Mouse (Mus musculus): ENCODE measurements around the gene Prok1. TPM values are rescaled to one million over a fixed set of nuclear protein-coding genes. Genes with fewer than 3 reads are reported as not detected.

Prok1 gene
- 0.01 and 0.03 TPM in 2 replicates for polyA plus RNA-seq (2012; rRNA removed)
- not detected in 2 replicates for polyA plus RNA-seq (2014; fragmentation: Nextera tagmentation; extraction: Ambion mirVana)

GRCm38 (mm10) chr3:107239607-107240006, at the start of gene Prok1:
Gene Prok1, minus strand, starts transcription at chr3:107239707.
- no peaks in the 10 kb centered on the region for H3K4me1 ChIP-seq (replicated peaks; ENCODE audit: control insufficient read depth in 2 of 2, insufficient read depth in 2 of 2, low read length in 1 of 2)
- H3K27me3 ChIP-seq (ENCODE audit: control insufficient read depth, insufficient read depth, low read length) = no peaks in the 10 kb centered on the region
- TF ChIP-seq CTCF (IDR thresholded peaks at IDR 0.05; ENCODE audit: low read depth) (no peak), EP300 (IDR thresholded peaks at IDR 0.05; ENCODE audit: low read depth) (no peak)
- no peak within 1 kb of the TSS for H3K4me3 ChIP-seq (ENCODE audit: insufficient read depth in 1 of 2, low read depth in 2 of 2, low read length in 2 of 2)
- no peaks in the 10 kb centered on the region for H3K36me3 ChIP-seq (replicated peaks; ENCODE audit: control insufficient read depth, insufficient read depth, low read depth)
- DNase-seq (ENCODE audit: low read depth in 3 of 3, low spot score in 3 of 3) = no peak
- WGBS (ENCODE audit: insufficient replicate concordance) = 74% methylated on average over 9 of the region's 9 CpGs
- no peak for ATAC-seq (ENCODE audit: insufficient read depth)
- no peak within 1 kb of the TSS for H3K4me2 ChIP-seq (ENCODE audit: low read depth)
- no peak within 1 kb of the TSS for H3K9ac ChIP-seq (replicated peaks)
- no peaks in the 10 kb centered on the region for H3K9me3 ChIP-seq (ENCODE audit: control insufficient read depth, low read length)
- no peak within 1 kb of the TSS for H3K27ac ChIP-seq

- no peaks in the 10 kb centered on the region for H3K4me1 ChIP-seq (replicated peaks; ENCODE audit: control insufficient read depth in 2 of 2, insufficient read depth in 2 of 2, low read length in 1 of 2)
- no peak overlapping the region for H3K9ac ChIP-seq (replicated peaks)
- no peak overlapping the region for H3K4me2 ChIP-seq (ENCODE audit: low read depth)
- H3K27ac ChIP-seq = no peak overlapping the region
- H3K4me3 ChIP-seq (ENCODE audit: insufficient read depth in 1 of 2, low read depth in 2 of 2, low read length in 2 of 2) = no peak overlapping the region
- no peak for TF ChIP-seq EP300 (IDR thresholded peaks at IDR 0.05; ENCODE audit: low read depth)
- TF ChIP-seq CTCF (IDR thresholded peaks at IDR 0.05; ENCODE audit: low read depth) = no peak
- H3K36me3 ChIP-seq (replicated peaks; ENCODE audit: control insufficient read depth, insufficient read depth, low read depth) = peaks cover 13% of the 10 kb centered on the region
- no peak for ATAC-seq (ENCODE audit: insufficient read depth)
- no peaks in the 10 kb centered on the region for H3K9me3 ChIP-seq (ENCODE audit: control insufficient read depth, low read length)
- no peaks in the 10 kb centered on the region for H3K27me3 ChIP-seq (ENCODE audit: control insufficient read depth, insufficient read depth, low read length)
- no peak for DNase-seq (ENCODE audit: low read depth in 3 of 3, low spot score in 3 of 3)
Observed at GRCm38 (mm10) chr3:107287346-107287745, 47.8 kb upstream of the Prok1 start.

GRCm38 (mm10) chr3:107286123-107286522, 46.6 kb upstream of the Prok1 start:
- no peak overlapping the region for H3K9ac ChIP-seq (replicated peaks)
- TF ChIP-seq CTCF (IDR thresholded peaks at IDR 0.05; ENCODE audit: low read depth) (no peak), EP300 (IDR thresholded peaks at IDR 0.05; ENCODE audit: low read depth) (no peak)
- H3K4me2 ChIP-seq (ENCODE audit: low read depth) = no peak overlapping the region
- H3K36me3 ChIP-seq (replicated peaks; ENCODE audit: control insufficient read depth, insufficient read depth, low read depth) = peaks cover 15% of the 10 kb centered on the region
- ATAC-seq (ENCODE audit: insufficient read depth) = no peak
- no peaks in the 10 kb centered on the region for H3K27me3 ChIP-seq (ENCODE audit: control insufficient read depth, insufficient read depth, low read length)
- 60% methylated on average over 2 of the region's 2 CpGs for WGBS (ENCODE audit: insufficient replicate concordance)
- no peak overlapping the region for H3K4me3 ChIP-seq (ENCODE audit: insufficient read depth in 1 of 2, low read depth in 2 of 2, low read length in 2 of 2)
- H3K9me3 ChIP-seq (ENCODE audit: control insufficient read depth, low read length) = no peaks in the 10 kb centered on the region
- DNase-seq (ENCODE audit: low read depth in 3 of 3, low spot score in 3 of 3) = no peak
- H3K27ac ChIP-seq = no peak overlapping the region
- no peaks in the 10 kb centered on the region for H3K4me1 ChIP-seq (replicated peaks; ENCODE audit: control insufficient read depth in 2 of 2, insufficient read depth in 2 of 2, low read length in 1 of 2)

GRCm38 (mm10) chr3:107278479-107279269, 39.2 kb upstream of the Prok1 start, which contains the start of gene Lamtor5:
Gene Lamtor5, plus strand, starts transcription at chr3:107278858.
- Histone ChIP-seq H3K27ac (peak within 1 kb of the TSS; percentile 16; the same call in 1 of the 2 replicates), H3K4me3 (ENCODE audit: insufficient read depth in 1 of 2, low read depth in 2 of 2, low read length in 2 of 2) (peak within 1 kb of the TSS; percentile 73 to 78), H3K4me2 (ENCODE audit: low read depth) (peak within 1 kb of the TSS; percentile 85), H3K4me1 (replicated peaks; ENCODE audit: control insufficient read depth in 2 of 2, insufficient read depth in 2 of 2, low read length in 1 of 2) (peaks cover 3% of the 10 kb centered on the region in 2 experiments; a peak in 1 of 4 replicates), H3K27me3 (ENCODE audit: control insufficient read depth, insufficient read depth, low read length) (no peaks in the 10 kb centered on the region), H3K9ac (replicated peaks) (peak within 1 kb of the TSS; percentile 86), H3K36me3 (replicated peaks; ENCODE audit: control insufficient read depth, insufficient read depth, low read depth) (peaks cover 10% of the 10 kb centered on the region), H3K9me3 (ENCODE audit: control insufficient read depth, low read length) (no peaks in the 10 kb centered on the region)
- ATAC-seq (ENCODE audit: insufficient read depth) (peak; percentile 86), DNase-seq (ENCODE audit: low read depth in 3 of 3, low spot score in 3 of 3) (peak; percentile 71 to 74 (median 72))
- no peak for TF ChIP-seq EP300 (IDR thresholded peaks at IDR 0.05; ENCODE audit: low read depth)
- 3% methylated on average over 43 of the region's 43 CpGs for WGBS (ENCODE audit: insufficient replicate concordance)

GRCm38 (mm10) chr3:107276626-107277025, 37.1 kb upstream of the Prok1 start:
- Histone ChIP-seq H3K9me3 (ENCODE audit: control insufficient read depth, low read length) (no peaks in the 10 kb centered on the region), H3K27ac (no peak overlapping the region), H3K4me3 (ENCODE audit: insufficient read depth in 1 of 2, low read depth in 2 of 2, low read length in 2 of 2) (no peak overlapping the region), H3K27me3 (ENCODE audit: control insufficient read depth, insufficient read depth, low read length) (no peaks in the 10 kb centered on the region), H3K4me1 (replicated peaks; ENCODE audit: control insufficient read depth in 2 of 2, insufficient read depth in 2 of 2, low read length in 1 of 2) (peaks cover 3 to 7% of the 10 kb centered on the region in 2 experiments; a peak in 2 of 4 replicates), H3K9ac (replicated peaks) (no peak overlapping the region), H3K4me2 (ENCODE audit: low read depth) (no peak overlapping the region), H3K36me3 (replicated peaks; ENCODE audit: control insufficient read depth, insufficient read depth, low read depth) (no peaks in the 10 kb centered on the region)
- DNase-seq (ENCODE audit: low read depth in 3 of 3, low spot score in 3 of 3) = no peak
- no peak for ATAC-seq (ENCODE audit: insufficient read depth)
- 72% methylated on average over 3 of the region's 3 CpGs for WGBS (ENCODE audit: insufficient replicate concordance)
- TF ChIP-seq CTCF (IDR thresholded peaks at IDR 0.05; ENCODE audit: low read depth) (no peak), EP300 (IDR thresholded peaks at IDR 0.05; ENCODE audit: low read depth) (no peak)

Data from liver, embryonic 14.5 days (tissue).